Mouse (Mus musculus): ENCODE results near the gene Golt1b.

Golt1b gene

DNA sequence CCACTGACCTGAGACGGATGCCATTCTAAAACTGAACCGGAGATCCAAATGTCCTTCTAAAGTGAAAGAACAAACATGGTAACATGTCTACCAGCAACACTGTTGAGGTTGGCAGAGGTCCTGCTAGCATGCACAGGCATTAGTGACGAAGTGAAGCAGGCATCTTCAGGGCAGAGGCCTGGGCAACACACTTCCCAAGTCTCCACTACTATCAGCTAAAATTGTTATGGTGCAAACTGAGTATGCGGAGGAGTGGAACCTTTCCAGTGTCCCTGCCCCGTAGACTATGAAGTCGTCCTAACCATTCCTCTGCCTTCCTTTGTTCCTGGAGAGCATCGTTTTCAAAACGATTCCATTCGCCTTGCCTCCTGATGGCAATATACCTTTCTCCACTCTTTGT is 2.5 kb upstream of the Golt1b start:
- no peak for DNase-seq (ENCODE audit: low spot score in 2 of 2)

DNA sequence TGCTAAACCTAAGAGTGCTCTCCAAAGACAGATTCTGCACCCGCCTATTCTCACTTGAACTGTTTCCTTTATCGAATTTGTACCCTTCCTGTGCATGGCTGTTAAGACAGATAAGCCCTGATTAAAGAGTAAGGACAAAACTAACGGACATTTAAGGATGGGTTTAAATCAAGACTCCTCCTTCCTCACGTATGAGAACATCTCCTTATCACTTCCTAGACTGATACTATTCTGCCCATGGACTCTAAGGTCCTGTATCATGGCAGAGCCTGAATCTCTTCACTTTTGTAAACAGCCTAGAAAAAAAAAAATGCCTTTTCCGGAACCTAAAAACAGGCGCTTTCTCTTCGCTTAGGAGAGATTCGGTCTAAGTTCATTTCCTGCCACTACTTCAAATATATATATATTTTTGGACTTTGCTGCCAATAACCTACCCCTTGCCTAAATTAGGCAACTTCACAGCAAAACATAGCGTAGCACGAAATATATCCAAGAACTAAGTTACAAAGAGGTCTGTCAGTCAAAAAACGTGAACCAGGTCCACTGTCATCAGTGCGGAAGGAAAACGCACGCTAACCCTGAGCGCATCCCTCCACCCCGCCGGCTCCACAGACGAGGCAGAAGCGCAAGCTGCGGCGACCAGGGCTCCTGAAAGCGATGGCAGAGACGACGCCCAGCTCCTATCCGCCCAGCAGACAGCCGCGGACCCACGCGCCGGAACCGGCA is 573 bp upstream of the Golt1b start:
- DNase-seq (ENCODE audit: low spot score in 2 of 2) = no peak

DNA sequence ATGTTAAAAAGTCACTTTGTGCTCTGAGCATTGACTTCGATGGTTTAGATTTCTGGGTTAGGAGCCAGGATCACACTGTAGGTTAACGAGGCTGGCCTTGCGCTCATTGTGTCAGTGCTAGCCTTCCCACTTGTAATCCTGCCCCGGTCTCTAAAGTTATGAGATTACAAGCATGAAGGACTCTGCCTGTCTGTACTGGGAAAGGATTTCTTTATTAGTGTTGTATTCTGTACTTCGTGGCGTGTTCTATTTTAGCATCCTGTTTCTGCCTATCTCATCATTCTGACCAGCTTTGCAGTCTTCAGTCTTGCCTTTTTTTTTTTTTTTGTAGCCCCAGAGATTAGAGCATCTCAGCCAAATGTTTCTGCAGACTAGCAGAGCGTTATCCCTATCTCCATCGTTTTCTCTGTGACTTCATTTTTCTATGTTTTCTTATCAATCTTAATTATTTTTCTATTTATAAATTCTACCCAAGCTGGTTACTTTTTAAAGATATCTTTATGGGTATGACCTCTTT is 792 bp downstream of the Golt1b start:
- no peak for DNase-seq (ENCODE audit: low spot score in 2 of 2)

DNA sequence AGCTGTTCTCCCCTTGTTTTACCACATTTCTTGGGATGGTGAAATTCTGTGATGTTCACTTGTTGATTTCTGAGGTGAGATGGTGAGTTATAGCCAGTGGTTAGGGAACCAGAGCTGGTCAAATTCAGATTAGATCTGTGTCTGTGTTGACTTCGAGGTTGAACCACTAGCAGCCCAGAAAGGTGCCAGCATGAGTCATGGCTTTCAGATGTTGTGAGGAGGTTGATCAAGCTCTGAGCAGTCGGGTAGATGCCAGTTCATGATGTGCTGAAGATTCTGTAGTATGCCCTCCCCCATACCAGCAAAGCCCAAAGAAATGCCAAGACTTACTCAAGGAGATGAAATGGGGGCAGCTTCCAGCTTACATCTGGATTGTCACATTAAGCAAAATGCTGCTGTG is 2.1 kb downstream of the Golt1b start:
- DNase-seq (ENCODE audit: low spot score in 2 of 2) = no peak

DNA sequence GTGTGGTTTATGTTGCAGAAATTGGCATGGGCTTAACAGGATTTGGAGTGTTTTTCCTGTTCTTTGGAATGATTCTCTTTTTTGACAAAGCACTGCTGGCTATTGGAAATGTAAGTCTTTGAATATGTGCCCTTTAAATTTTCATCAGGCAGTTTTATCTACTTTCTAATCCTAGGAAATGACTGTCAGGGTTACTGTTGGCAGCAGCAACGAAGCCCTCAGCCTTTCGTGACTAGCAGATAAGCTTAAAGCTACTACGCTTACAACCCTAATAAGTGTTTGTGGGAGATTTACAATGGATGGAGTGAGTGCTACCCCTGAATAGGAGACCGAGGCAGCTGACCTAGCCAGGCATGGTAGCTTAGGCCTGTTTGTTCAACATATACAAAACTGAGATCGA is 5.3 kb downstream of the Golt1b start:
- no peak for DNase-seq (ENCODE audit: low spot score in 2 of 2)

DNA sequence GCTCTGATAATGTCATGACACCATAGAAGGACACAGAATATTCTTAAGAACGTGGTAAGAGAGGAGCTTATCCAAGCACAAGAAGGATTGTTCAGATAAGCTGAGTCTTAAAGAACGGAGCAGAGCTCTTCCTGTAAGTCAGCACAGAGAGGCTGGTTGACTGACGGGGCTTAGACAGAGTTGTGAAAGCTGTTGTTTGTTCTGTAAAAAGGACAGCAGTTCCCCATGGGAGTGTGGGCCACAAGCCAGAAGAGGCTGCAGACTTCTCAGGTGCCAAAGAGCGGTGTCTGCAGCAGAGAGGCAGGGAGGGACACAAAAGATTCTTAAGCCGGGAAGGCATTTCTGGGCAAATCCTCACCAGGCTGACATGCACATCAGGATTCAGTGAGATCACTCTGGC is 7.6 kb downstream of the Golt1b start:
- DNase-seq (ENCODE audit: low spot score in 2 of 2) = peak in 1 of 2 experiments; percentile 24

DNA sequence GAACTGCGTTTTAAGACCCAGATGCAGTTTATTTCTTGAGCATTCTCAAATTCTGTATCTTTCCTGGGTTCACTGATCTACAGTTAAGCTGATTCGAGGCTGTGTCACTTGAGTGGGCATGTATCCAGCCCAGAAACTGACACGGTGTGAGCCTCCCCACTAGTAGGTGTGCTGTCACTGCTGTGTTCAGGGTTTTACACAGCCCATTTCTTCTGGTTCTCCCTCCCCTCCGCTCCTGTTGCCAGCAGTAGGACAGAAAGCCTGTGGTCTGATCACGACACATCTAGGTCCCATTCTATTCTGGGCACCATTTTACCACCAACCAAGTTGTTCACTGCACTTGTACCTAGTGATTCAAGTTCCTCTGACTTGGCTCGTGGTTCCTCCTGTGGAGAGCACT is 8.7 kb downstream of the Golt1b start:
- no peak for DNase-seq (ENCODE audit: low spot score in 2 of 2)

DNA sequence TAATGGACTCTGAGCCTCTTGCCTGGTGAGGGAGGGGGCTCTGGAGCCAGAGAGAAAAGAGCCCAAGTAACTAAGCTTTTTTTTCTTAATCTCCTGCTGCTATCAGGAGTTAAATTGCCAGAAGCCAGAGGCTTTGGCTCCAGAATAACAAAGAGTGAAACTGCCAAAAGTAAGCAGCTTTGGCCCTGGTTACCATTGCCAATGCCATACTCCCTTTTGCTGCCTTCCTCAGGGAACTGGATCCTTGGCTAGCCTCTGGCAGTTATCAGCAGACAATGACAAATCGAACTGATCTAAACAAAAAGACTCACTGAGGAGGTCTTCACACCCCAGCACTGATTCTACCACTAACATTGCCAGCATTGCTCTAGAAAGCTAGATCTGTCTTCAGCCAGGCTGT is 24.1 kb downstream of the Golt1b start:
- no peak for DNase-seq (ENCODE audit: low spot score in 2 of 2)

DNA sequence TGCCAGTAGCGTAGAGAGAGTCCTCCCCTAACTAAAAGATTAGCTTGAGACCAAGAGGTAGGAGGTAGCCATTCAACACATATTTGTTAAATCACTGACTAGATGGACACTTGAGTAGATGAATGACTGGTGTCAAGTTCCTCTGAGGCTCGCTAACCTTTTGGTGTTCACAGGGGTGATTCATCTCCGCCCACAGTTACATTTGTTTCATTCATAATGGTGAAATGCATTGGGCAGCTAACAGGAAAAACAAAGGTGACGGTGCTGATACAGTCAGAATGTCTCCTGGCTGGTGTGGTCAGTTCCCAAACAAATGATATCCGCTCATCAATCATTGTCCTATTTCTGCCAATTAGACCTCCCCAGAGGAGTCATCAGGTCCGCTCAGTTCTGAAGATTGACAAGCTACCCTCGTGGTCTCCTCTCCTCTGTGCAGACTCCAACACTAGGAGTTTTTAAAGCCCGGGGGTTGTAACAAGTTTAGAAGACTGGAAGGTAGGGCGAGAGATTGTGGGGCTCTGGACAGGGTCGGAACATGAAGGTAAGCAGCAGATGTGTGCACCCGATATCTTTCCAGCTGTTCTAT is 26.0 kb downstream of the Golt1b start, which contains the start of gene Spx:
Spx (plus strand) TSS at position 536 of the 586 bp plus-strand sequence.
- no peak for DNase-seq (ENCODE audit: low spot score in 2 of 2)

DNA sequence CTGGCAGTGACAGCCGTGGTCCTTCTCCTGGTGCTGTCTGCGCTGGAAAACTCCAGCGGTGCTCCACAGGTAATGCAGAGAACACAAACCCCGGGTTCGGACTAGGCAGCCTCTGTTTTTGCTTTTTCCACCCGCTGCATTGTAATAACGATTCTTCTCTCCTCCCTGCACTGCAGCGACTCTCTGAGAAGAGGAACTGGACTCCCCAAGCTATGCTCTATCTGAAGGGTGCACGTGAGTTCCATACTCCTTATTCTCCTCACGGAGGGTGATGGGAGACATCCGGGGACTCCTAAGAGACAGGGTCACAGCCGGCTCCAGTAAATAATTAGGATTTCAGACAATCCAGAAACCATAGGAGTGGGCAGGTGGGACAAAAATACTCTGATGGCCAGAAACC is 26.8 kb downstream of the Golt1b start:
- DNase-seq (ENCODE audit: low spot score in 2 of 2) = no peak

DNA sequence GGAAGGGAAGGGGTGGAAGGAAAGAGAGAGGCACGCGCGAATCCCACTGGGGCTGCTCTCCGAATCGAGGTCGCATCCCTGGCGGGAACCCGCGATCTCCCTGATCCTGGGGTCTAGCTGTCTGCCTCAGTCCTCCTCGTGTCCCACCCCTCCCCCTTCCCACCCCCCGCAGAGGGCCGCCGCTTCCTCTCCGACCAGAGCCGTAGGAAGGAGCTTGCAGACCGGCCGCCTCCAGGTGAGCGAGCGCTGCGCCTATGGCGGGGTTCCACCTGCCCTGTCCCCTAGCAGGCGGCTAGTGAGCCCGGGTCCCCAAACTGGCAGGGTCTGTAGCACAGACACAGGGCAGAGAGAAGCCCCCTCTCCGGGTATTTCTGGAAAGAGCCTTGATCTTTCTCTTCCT is 27.6 kb downstream of the Golt1b start:
- DNase-seq (ENCODE audit: low spot score in 2 of 2) = no peak

DNA sequence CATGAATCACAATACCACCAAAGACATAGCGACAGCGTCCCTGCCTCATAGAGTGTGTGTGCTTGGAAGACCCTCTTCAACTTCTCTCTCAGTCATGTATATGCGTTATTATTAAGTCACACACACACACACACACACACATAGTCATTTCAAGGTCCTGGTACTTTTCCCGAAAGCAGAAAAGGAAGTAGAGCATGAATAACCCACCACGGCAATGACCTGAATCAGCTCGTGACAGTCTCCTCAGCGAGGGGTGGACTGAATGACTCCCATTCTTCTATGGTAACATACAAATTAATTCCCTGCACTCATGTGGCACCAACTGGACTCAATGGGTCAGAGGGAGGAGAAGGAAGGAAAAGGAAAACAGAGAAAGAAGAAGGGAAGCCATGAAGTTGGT is 38.0 kb downstream of the Golt1b start:
- no peak for DNase-seq (ENCODE audit: low spot score in 2 of 2)

DNA sequence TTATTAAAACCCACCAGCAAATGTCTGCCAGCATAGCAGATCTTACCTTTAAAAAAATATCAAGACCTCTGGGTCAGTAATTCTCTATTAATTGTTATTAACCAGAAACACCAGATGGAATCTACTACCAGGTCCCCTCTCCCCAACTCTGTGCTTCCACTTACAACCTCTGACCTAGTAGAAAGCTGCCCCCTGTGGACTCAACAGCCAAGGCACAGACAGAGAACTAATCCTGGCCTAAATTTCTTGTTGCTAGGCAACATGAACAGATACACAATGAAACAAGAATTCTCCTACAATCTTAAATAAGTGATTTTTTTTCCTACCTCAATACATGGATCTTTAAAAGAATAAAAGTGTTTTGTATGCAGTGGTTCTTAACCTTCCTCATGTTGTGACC is 42.1 kb downstream of the Golt1b start:
- no peak for DNase-seq (ENCODE audit: low spot score in 2 of 2)

DNA sequence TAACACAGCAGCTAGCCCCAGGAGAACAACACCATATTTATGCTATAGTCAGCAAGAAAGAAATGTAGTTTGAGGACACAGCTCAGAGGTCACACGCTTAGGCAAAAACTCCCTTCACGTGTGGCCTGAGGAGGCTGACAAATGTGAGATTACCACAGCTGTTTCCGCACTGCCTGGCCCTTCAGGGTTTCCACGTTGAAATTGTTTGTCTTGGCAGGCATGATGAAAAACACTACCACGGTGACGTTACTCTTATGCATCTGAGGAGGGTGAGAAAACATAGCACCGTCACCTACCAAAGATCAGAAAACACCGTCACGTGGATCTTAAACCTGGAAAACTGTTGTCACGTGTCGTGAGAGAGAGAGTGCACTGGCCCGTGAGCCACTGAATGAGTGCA is 64.4 kb downstream of the Golt1b start:
- DNase-seq (ENCODE audit: low spot score in 2 of 2) = no peak

DNA sequence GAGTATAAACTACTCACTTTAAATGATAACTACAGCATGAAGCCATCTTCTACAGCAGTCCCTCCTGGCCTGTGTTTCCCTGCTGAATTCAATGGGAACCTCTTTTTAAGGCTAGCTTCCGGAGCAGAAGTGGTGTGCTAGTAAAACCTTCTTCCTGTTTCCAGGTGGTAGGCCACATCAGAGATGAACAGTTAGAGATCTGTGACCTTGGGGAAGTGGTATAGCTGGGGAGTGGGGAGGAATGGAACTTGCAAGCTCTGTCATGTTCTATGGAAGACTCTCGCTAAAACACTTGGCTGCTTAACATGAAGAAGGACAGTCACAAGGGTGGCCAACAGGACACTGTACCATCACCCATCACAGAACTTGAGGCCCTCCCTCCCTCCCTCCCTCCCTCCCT is 66.3 kb downstream of the Golt1b start:
- DNase-seq (ENCODE audit: low spot score in 2 of 2) = no peak
